21 mouse cellular contexts compared by ENCODE assay signal in the genomic region with DNA sequence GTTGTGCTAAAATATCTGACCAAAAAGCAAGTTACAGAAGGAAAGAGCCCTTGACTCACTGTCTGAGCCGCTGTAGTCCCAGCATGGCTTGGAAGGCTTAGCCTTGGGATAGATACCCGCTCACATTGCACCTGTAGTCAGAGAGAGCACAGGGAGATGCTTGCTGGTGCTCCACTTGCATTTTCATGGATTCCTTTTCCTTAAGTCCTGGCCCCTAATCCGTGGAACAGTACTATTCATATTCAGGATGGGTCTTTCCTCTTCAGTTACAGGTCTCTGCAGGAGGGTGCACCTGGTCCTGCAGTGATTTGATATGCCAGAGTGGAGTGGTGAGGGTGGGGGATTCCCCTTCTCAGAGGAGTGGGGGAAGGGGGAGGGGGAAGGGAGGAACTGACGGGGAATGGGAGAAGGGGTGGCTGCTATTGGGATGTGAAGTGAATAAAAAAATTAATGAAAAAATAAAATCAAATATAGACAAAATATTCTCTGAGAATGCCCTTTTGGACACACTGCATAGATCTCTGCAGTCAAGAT. TPM values are rescaled to one million over a fixed set of nuclear protein-coding genes. Genes with fewer than 3 reads are reported as not detected.
DNase-seq lines count a peak whose midpoint lies in the region; TF ChIP-seq lines count a peak whose summit lies in the region.
"Had no signal": no experiment of that assay in that cellular context is flagged by ENCODE, and none has a peak within 500 bp of the region (broad histone marks: within the 10 kb centered on the region; RNA-seq: fewer than 3 reads in every experiment).

No protein-coding gene starts in this region.

- H3K9ac ChIP-seq in CH12.LX (ENCODE audit: insufficient read depth, low read depth), result no peak overlapping the region
- H3K9ac ChIP-seq: embryonic facial prominence, embryonic 13.5 days; embryonic facial prominence, embryonic 15.5 days; forebrain, embryonic 12.5 days had no signal

- no peaks in the 10 kb centered on the region for H3K9me3 ChIP-seq in CH12.LX (replicated peaks; ENCODE audit: low read length)
- H3K9me3 ChIP-seq: embryonic facial prominence, embryonic 13.5 days; embryonic facial prominence, embryonic 15.5 days; forebrain, embryonic 10.5 days; forebrain, embryonic 12.5 days; G1E had no signal

- TF ChIP-seq RAD21 in CH12.LX (IDR thresholded peaks at IDR 0.05; ENCODE audit: low read depth, low read length), result no peak

- in situ Hi-C loops in CH12.LX (cut with MboI; ENCODE audit: low pct_ligation_motif_present, low pct_unique_long_range_greater_than_20kb, low sequenced_read_pairs), result no loop called here

- H3K4me3 ChIP-seq in CH12.LX (replicated peaks in 1 of 3; ENCODE audit: low read depth in 2 of 3, low read length in 2 of 3, poor library complexity in 1 of 3), result no peak overlapping the region
- H3K4me3 ChIP-seq: embryonic facial prominence, embryonic 13.5 days; embryonic facial prominence, embryonic 15.5 days; erythroblast, embryonic 14.5 days; forebrain, embryonic 10.5 days; forebrain, embryonic 12.5 days had no signal

- dilution Hi-C loops in CH12.LX (cut with MboI; ENCODE audit: extremely low pct_ligation_motif_present, extremely low pct_unique_long_range_greater_than_20kb, low sequenced_read_pairs), result no loop called here

- no peaks in the 10 kb centered on the region for H3K36me3 ChIP-seq in CH12.LX (replicated peaks in 1 of 2; ENCODE audit: control insufficient read depth in 1 of 2, insufficient read depth in 1 of 2, low read length in 1 of 2)
- H3K36me3 ChIP-seq: embryonic facial prominence, embryonic 13.5 days; embryonic facial prominence, embryonic 15.5 days; forebrain, embryonic 10.5 days; forebrain, embryonic 12.5 days; G1E had no signal

- no peak for TF ChIP-seq CTCF in CH12.LX (conservative IDR thresholded peaks at IDR 0.05 in 1 of 2, IDR thresholded peaks at IDR 0.05 in 1 of 2; ENCODE audit: low read depth in 2 of 2, low read length in 2 of 2)

- DNase-seq in cerebellum, postnatal 10 days, result peak; percentile 5 to 8
- DNase-seq in cerebellum, postnatal 25 days, result no peak
- no peak for DNase-seq in CH12.LX (ENCODE audit: extremely low read depth)
- peak; percentile 75 for DNase-seq in ES-CJ7 (ENCODE audit: low read depth, low spot score)
- DNase-seq in R1 (ENCODE audit: low read depth, low spot score), result peak; percentile 80
- no peak for DNase-seq in gastrocnemius, postnatal 36 days
- DNase-seq in heart, postnatal 36 days, result no peak
- no peak for DNase-seq in urinary bladder, postnatal 14 days (ENCODE audit: low spot score)
- DNase-seq: adrenal gland, adult 8-10 months; adrenal gland, postnatal 14 days; adrenal gland, postnatal 36 days; B cell, adult 2 months; cerebellum, adult 11-12 months; cerebellum, adult 8-10 months; cerebellum, adult 9-11 months had no signal

- TF ChIP-seq EP300 in CH12.LX (IDR thresholded peaks at IDR 0.05; ENCODE audit: low read length), result no peak

- TF ChIP-seq POLR2A in CH12.LX (IDR thresholded peaks at IDR 0.05; ENCODE audit: low read depth, low read length), result no peak

- intact Hi-C loops in gastrocnemius, postnatal 36 days (cut with DNase I), result no loop called here
- intact Hi-C loops in heart, postnatal 36 days (cut with DNase I), result no loop called here

- no peak overlapping the region for H3K4me2 ChIP-seq in CH12.LX (ENCODE audit: insufficient read depth, low read depth, poor library complexity, severe bottlenecking)
- H3K4me2 ChIP-seq: embryonic facial prominence, embryonic 13.5 days; embryonic facial prominence, embryonic 15.5 days; forebrain, embryonic 12.5 days had no signal

- peaks cover 4 to 9% of the 10 kb centered on the region in 2 experiments; a peak in 3 of 4 replicates for H3K4me1 ChIP-seq in CH12.LX (ENCODE audit: control insufficient read depth in 1 of 2, insufficient read depth in 2 of 2)
- H3K4me1 ChIP-seq: embryonic facial prominence, embryonic 13.5 days; embryonic facial prominence, embryonic 15.5 days; forebrain, embryonic 10.5 days; forebrain, embryonic 12.5 days had no signal

- no peaks in the 10 kb centered on the region for H3K27me3 ChIP-seq in CH12.LX (replicated peaks)
- H3K27me3 ChIP-seq: embryonic facial prominence, embryonic 15.5 days had no signal

- H3K79me2 ChIP-seq in CH12.LX (replicated peaks; ENCODE audit: control insufficient read depth, extremely low read depth, insufficient read depth, poor library complexity, severe bottlenecking), result no peaks in the 10 kb centered on the region

- no peak overlapping the region for H3K27ac ChIP-seq in CH12.LX (ENCODE audit: insufficient read depth, low read depth)
- H3K27ac ChIP-seq: embryonic facial prominence, embryonic 13.5 days; embryonic facial prominence, embryonic 15.5 days; forebrain, embryonic 10.5 days; forebrain, embryonic 12.5 days had no signal

TF ChIP-seq in CH12.LX, 34 proteins besides CTCF, POLR2A, EP300 and RAD21:
- TF ChIP-seq HCFC1 (IDR thresholded peaks at IDR 0.05; ENCODE audit: low read depth, low read length), result no peak
- peak; percentile 65; the same call in 1 of the 2 replicates for TF ChIP-seq CHD2 (IDR thresholded peaks at IDR 0.05; ENCODE audit: low read length)

RNA-seq across cellular contexts. Expression of a gene that starts 47.7 kb away (rescaled TPM):
- total RNA-seq in CH12.LX (2012; rRNA removed) (10.0 and 13.1 TPM in 2 replicates), CH12.LX (2014; rRNA removed) (26.8 and 29.9 TPM in 2 replicates)
- 25.9 TPM in 2 replicates for polyA plus RNA-seq in CH12.LX (2012; ENCODE audit: insufficient read length, low read depth)
- total RNA-seq in gastrocnemius, postnatal 36 days (2021), result 10 to 100 TPM; 20.5 to 20.9 TPM
- 10 to 100 TPM in 1 of 2 experiments, 1 to 10 TPM in 1; 10.0 to 11.5 TPM for total RNA-seq in heart, postnatal 36 days (2021)

Comparison
In these comparisons a context has a peak if more than half of its experiments do, and no peak if none do; other contexts are left out.
1. DNase-seq: peak in cerebellum, postnatal 10 days (2 of 2), ES-CJ7 (single experiment) and R1 (single experiment); none in cerebellum, postnatal 25 days (0 of 2), CH12.LX (single experiment), gastrocnemius, postnatal 36 days (0 of 2), heart, postnatal 36 days (0 of 2) and urinary bladder, postnatal 14 days (single experiment).